ENCODE assay signal across 10 mouse cellular contexts in the genomic region with DNA sequence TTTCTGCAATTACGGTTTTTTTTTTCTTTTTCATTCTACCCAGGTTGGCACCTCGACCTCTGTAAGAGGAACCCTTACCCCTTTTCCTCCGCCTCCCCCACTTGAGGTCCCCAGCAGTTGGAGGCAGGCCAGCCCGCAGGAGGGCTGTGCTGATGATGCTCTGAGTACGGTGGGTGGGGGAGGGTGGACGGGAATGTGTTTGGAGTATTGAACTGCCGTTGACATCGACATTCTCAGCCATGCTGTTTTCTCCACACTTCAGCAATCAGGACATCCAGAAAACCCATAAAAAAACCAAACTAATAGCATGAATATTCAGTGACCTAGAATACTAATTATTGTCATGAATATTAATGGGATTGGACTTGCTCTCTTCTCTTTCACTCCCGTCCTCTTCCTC.
DNase-seq lines count a peak whose midpoint lies in the region; ATAC-seq lines count a peak whose summit lies in the region.
"Had no signal": no experiment of that assay in that cellular context is flagged by ENCODE, and none has a peak within 500 bp of the region (broad histone marks: within the 10 kb centered on the region; RNA-seq: fewer than 3 reads in every experiment).

No protein-coding gene starts in this region.

- no peaks in the 10 kb centered on the region for H3K27me3 ChIP-seq in heart, embryonic 12.5 days (replicated peaks)
- 0 out of 2 replicates have a peak, but pooled peaks cover 4% of the 10 kb centered on the region for H3K27me3 ChIP-seq in hindbrain, embryonic 13.5 days
- peaks cover 6% of the 10 kb centered on the region; the same call in 1 of the 2 replicates for H3K27me3 ChIP-seq in limb, embryonic 12.5 days

- WGBS in heart, embryonic 12.5 days, result 9% methylated on average over 9 of the region's 9 CpGs
- 4% methylated on average over 9 of the region's 9 CpGs for WGBS in hindbrain, embryonic 13.5 days
- WGBS in limb, embryonic 12.5 days, result 6% methylated on average over 9 of the region's 9 CpGs

- peak overlapping the region; percentile 53 for H3K9ac ChIP-seq in heart, embryonic 12.5 days
- no peak overlapping the region; the same call in 1 of the 2 replicates for H3K9ac ChIP-seq in hindbrain, embryonic 13.5 days
- no peak overlapping the region for H3K9ac ChIP-seq in limb, embryonic 12.5 days (replicated peaks)

- peak overlapping the region; percentile 34 for H3K4me3 ChIP-seq in heart, embryonic 12.5 days
- peak overlapping the region; percentile 10; the same call in 1 of the 2 replicates for H3K4me3 ChIP-seq in hindbrain, embryonic 13.5 days
- H3K4me3 ChIP-seq in limb, embryonic 12.5 days (replicated peaks), result peak overlapping the region; percentile 2; the same call in 1 of the 2 replicates
- H3K4me3 ChIP-seq: myocyte had no signal

- ATAC-seq in heart, embryonic 12.5 days (ENCODE audit: insufficient number of reproducible peaks, low FRiP score), result no peak
- ATAC-seq in hindbrain, embryonic 13.5 days (ENCODE audit: low FRiP score), result peak; percentile 73; the same call in 1 of the 2 replicates
- ATAC-seq in limb, embryonic 12.5 days (ENCODE audit: insufficient number of reproducible peaks, insufficient read depth, low FRiP score, low TSS enrichment, low read depth), result no peak
- no peak for ATAC-seq in cerebellum, adult (ENCODE audit: insufficient number of reproducible peaks, low FRiP score, low TSS enrichment)

- peaks cover 12% of the 10 kb centered on the region for H3K4me1 ChIP-seq in heart, embryonic 12.5 days (replicated peaks)
- H3K4me1 ChIP-seq in hindbrain, embryonic 13.5 days (replicated peaks), result peaks cover 43% of the 10 kb centered on the region
- peaks cover 18% of the 10 kb centered on the region for H3K4me1 ChIP-seq in limb, embryonic 12.5 days (replicated peaks)

- no peak overlapping the region for H3K27ac ChIP-seq in heart, embryonic 12.5 days (ENCODE audit: poor library complexity, severe bottlenecking)
- peak overlapping the region; percentile 80 for H3K27ac ChIP-seq in hindbrain, embryonic 13.5 days
- no peak overlapping the region for H3K27ac ChIP-seq in limb, embryonic 12.5 days

- H3K36me3 ChIP-seq in heart, embryonic 12.5 days, result no peaks in the 10 kb centered on the region; the same call in 1 of the 2 replicates
- H3K36me3 ChIP-seq in hindbrain, embryonic 13.5 days, result peaks cover 9% of the 10 kb centered on the region
- H3K36me3 ChIP-seq in limb, embryonic 12.5 days, result peaks cover 5% of the 10 kb centered on the region; the same call in 1 of the 2 replicates

- H3K4me2 ChIP-seq in heart, embryonic 12.5 days, result peak overlapping the region; percentile 68
- peak overlapping the region; percentile 45 for H3K4me2 ChIP-seq in hindbrain, embryonic 13.5 days
- peak overlapping the region; percentile 50 for H3K4me2 ChIP-seq in limb, embryonic 12.5 days

- DNase-seq in heart, postnatal 4 days, result no peak
- DNase-seq in embryo, embryonic 10 days (ENCODE audit: low spot score), result peak; percentile 26
- DNase-seq in right cerebral cortex, postnatal 36 days (ENCODE audit: low spot score in 2 of 2), result no peak
- no peak for DNase-seq in adrenal gland, postnatal 14 days
- DNase-seq: adrenal gland, adult 8-10 months had no signal

- 0 out of 2 replicates have a peak, but pooled peaks cover 4% of the 10 kb centered on the region for H3K9me3 ChIP-seq in heart, embryonic 12.5 days (replicated peaks)
- H3K9me3 ChIP-seq in hindbrain, embryonic 13.5 days, result no peaks in the 10 kb centered on the region
- 0 out of 2 replicates have a peak, but pooled peaks cover 4% of the 10 kb centered on the region for H3K9me3 ChIP-seq in limb, embryonic 12.5 days
